Mouse (Mus musculus) liver, postnatal 0 days (tissue): ENCODE data around the gene Entpd6. TPM values are rescaled to one million over a fixed set of nuclear protein-coding genes. Genes with fewer than 3 reads are reported as not detected.

Source experiments
- ATAC-seq: fragments of 200-750 bp; cut with Nextera tagmentation; 2 replicates; pipeline ENCODE4 v1.8.0; 2017; ENCODE audit warnings: mild to moderate bottlenecking, moderate library complexity
- DNase-seq: peaks from one replicate; pipeline ENCODE4 v3.0.0-alpha.2; 2016
- H3K27ac ChIP-seq: fragments of 300-500 bp; sonication (generic); 2 replicates; pipeline ENCODE4 v1.5.1; 2014; ENCODE audit warnings: antibody characterized with exemption, moderate library complexity, mild to moderate bottlenecking, low read depth
- H3K27me3 ChIP-seq: fragments of 300-500 bp; sonication (generic); 2 replicates; pipeline ENCODE4 v1.6.1; 2014; ENCODE audit warnings: low read length, control low read depth, mixed read lengths; ENCODE audit not compliant: insufficient read depth
- H3K36me3 ChIP-seq: fragments of 300-500 bp; sonication (generic); replicated peaks from 2 replicates; pipeline ENCODE4 v1.6.1; 2014; ENCODE audit warnings: mild to moderate bottlenecking, control low read depth, low read length, moderate library complexity, mixed read lengths; ENCODE audit not compliant: insufficient read depth
- H3K4me1 ChIP-seq: fragments of 300-500 bp; sonication (generic); 2 replicates; pipeline ENCODE4 v1.6.1; 2014; ENCODE audit warnings: antibody characterized with exemption, mild to moderate bottlenecking, control low read depth; ENCODE audit not compliant: insufficient read depth
- H3K4me2 ChIP-seq: fragments of 300-500 bp; sonication (generic); 2 replicates; pipeline ENCODE4 v1.6.1; 2014; ENCODE audit warnings: low read depth, mild to moderate bottlenecking, low read length, moderate library complexity, mixed read lengths
- H3K4me3 ChIP-seq: fragments of 300-500 bp; sonication (generic); 2 replicates; pipeline ENCODE4 v1.5.1; 2014; ENCODE audit warnings: low read depth, low read length
- H3K9ac ChIP-seq: fragments of 300-500 bp; sonication (generic); replicated peaks from 2 replicates; pipeline ENCODE4 v1.6.1; 2014; ENCODE audit warnings: mild to moderate bottlenecking, moderate library complexity
- H3K9me3 ChIP-seq: fragments of 300-500 bp; sonication (generic); 2 replicates; pipeline ENCODE4 v1.6.1; 2016; ENCODE audit warnings: mild to moderate bottlenecking, control low read depth, low read length, mixed read lengths
- CTCF ChIP-seq: sonication (generic); IDR thresholded peaks from 2 replicates; pipeline ENCODE4 v1.5.1; 2016; ENCODE audit warnings: antibody characterized with exemption, low read depth
- EP300 ChIP-seq: IDR thresholded peaks from 2 replicates; pipeline ENCODE4 v1.6.1; 2016; ENCODE audit warnings: antibody characterized with exemption, low read depth, mild to moderate bottlenecking
- WGBS: fragments of 180-500 bp; shearing (Covaris S2); extraction: QIAGEN DNeasy Blood & Tissue Kit; methylation state at CpG from one replicate; pipeline ENCODE4 v1.1.7; 2014; ENCODE audit not compliant: insufficient replicate concordance; 5-methylcytosine and 5-hydroxymethylcytosine counted together
- polyA plus RNA-seq: library from polyadenylated mRNA; unstranded; fragments of >200 nt; fragmentation: Nextera tagmentation; extraction: Ambion mirVana; gene quantifications from 2 replicates; pipeline ENCODE4 v1.2.1, GENCODE M21; 2015

Entpd6 gene
- polyA plus RNA-seq, 1 experiment from 2014 or later: 9.9 TPM

GRCm38 (mm10) chr2:150798084-150798483 lies 49.2 kb downstream of the Entpd6 start:
- WGBS: 76% methylated on average over 7 of the region's 7 CpGs
- Histone ChIP-seq H3K27ac (no peak overlapping the region), H3K4me1 (no peaks in the 10 kb centered on the region), H3K9ac (no peak overlapping the region), H3K27me3 (no peaks in the 10 kb centered on the region), H3K4me3 (no peak overlapping the region), H3K9me3 (no peaks in the 10 kb centered on the region), H3K4me2 (no peak overlapping the region), H3K36me3 (peaks cover 19% of the 10 kb centered on the region; the same call in 1 of the 2 replicates)
- DNase-seq (no peak), ATAC-seq (no peak)
- TF ChIP-seq EP300: no peak
- no peak for TF ChIP-seq CTCF

GRCm38 (mm10) chr2:150800616-150801015 lies 51.8 kb downstream of the Entpd6 start:
- no peaks in the 10 kb centered on the region for H3K27me3 ChIP-seq
- H3K9me3 ChIP-seq: no peaks in the 10 kb centered on the region
- 78% methylated on average over 5 of the region's 5 CpGs for WGBS
- no peak for ATAC-seq
- H3K4me1 ChIP-seq: no peaks in the 10 kb centered on the region
- H3K4me3 ChIP-seq: no peak overlapping the region
- H3K9ac ChIP-seq: no peak overlapping the region
- DNase-seq: no peak
- no peak overlapping the region for H3K4me2 ChIP-seq
- no peak overlapping the region for H3K27ac ChIP-seq
- peaks cover 38% of the 10 kb centered on the region for H3K36me3 ChIP-seq
- TF ChIP-seq EP300: no peak

- Histone ChIP-seq H3K4me2 (no peak overlapping the region), H3K9ac (no peak overlapping the region), H3K9me3 (no peaks in the 10 kb centered on the region), H3K4me3 (no peak overlapping the region), H3K27me3 (no peaks in the 10 kb centered on the region), H3K36me3 (peaks cover 45% of the 10 kb centered on the region), H3K27ac (no peak overlapping the region), H3K4me1 (no peaks in the 10 kb centered on the region)
- ATAC-seq (no peak), DNase-seq (no peak)
- TF ChIP-seq EP300 (no peak), CTCF (peak; percentile 62)
- WGBS: 74% methylated on average over 1 of the region's 1 CpGs
These were observed 54.2 kb downstream of the Entpd6 start for GRCm38 (mm10) chr2:150803035-150803434.

- Histone ChIP-seq H3K27ac (no peak overlapping the region), H3K4me2 (no peak overlapping the region), H3K36me3 (peaks cover 61% of the 10 kb centered on the region), H3K4me1 (no peaks in the 10 kb centered on the region), H3K4me3 (no peak overlapping the region), H3K9me3 (no peaks in the 10 kb centered on the region), H3K27me3 (no peaks in the 10 kb centered on the region), H3K9ac (no peak overlapping the region)
- DNase-seq (no peak), ATAC-seq (no peak)
- WGBS: 80% methylated on average over 6 of the region's 6 CpGs
- TF ChIP-seq EP300 (no peak), CTCF (no peak)
These were observed 59.5 kb downstream of the Entpd6 start for GRCm38 (mm10) chr2:150808381-150808780.

- H3K4me2 ChIP-seq: no peak overlapping the region
- no peaks in the 10 kb centered on the region for H3K27me3 ChIP-seq
- H3K9ac ChIP-seq: no peak overlapping the region
- DNase-seq (no peak), ATAC-seq (no peak)
- TF ChIP-seq EP300 (no peak), CTCF (no peak)
- no peaks in the 10 kb centered on the region for H3K4me1 ChIP-seq
- 90% methylated on average over 6 of the region's 6 CpGs for WGBS
- no peak overlapping the region for H3K27ac ChIP-seq
- H3K9me3 ChIP-seq: no peaks in the 10 kb centered on the region
- no peak overlapping the region for H3K4me3 ChIP-seq
- peaks cover 64% of the 10 kb centered on the region for H3K36me3 ChIP-seq
These were observed 60.0 kb downstream of the Entpd6 start for GRCm38 (mm10) chr2:150808812-150809211.

- 50% methylated on average over 5 of the region's 5 CpGs for WGBS
- H3K36me3 ChIP-seq: peaks cover 55% of the 10 kb centered on the region
- no peaks in the 10 kb centered on the region for H3K4me1 ChIP-seq
- no peaks in the 10 kb centered on the region for H3K9me3 ChIP-seq
- no peaks in the 10 kb centered on the region for H3K27me3 ChIP-seq
- no peak overlapping the region for H3K4me3 ChIP-seq
- peak; percentile 63; the same call in 1 of the 2 replicates for ATAC-seq
- no peak for TF ChIP-seq EP300
- TF ChIP-seq CTCF: no peak
- DNase-seq: no peak
- H3K4me2 ChIP-seq: no peak overlapping the region
- H3K9ac ChIP-seq: no peak overlapping the region
- H3K27ac ChIP-seq: no peak overlapping the region
These were observed 61.8 kb downstream of the Entpd6 start for GRCm38 (mm10) chr2:150810603-150811002.

- H3K4me1 ChIP-seq: no peaks in the 10 kb centered on the region
- ATAC-seq (no peak), DNase-seq (no peak)
- H3K36me3 ChIP-seq: peaks cover 61% of the 10 kb centered on the region
- WGBS: 91% methylated on average over 6 of the region's 6 CpGs
- no peaks in the 10 kb centered on the region for H3K9me3 ChIP-seq
- no peaks in the 10 kb centered on the region for H3K27me3 ChIP-seq
- no peak overlapping the region for H3K27ac ChIP-seq
- no peak for TF ChIP-seq CTCF
- no peak for TF ChIP-seq EP300
- H3K4me3 ChIP-seq: no peak overlapping the region
- no peak overlapping the region for H3K9ac ChIP-seq
- no peak overlapping the region for H3K4me2 ChIP-seq
These were observed 64.0 kb downstream of the Entpd6 start for GRCm38 (mm10) chr2:150812816-150813215.
